Mouse (Mus musculus) hindbrain, embryonic 16.5 days (tissue): ENCODE data around the gene Gna11. TPM values are rescaled to one million over a fixed set of nuclear protein-coding genes. Genes with fewer than 3 reads are reported as not detected.

Experiments used
- ATAC-seq: fragments of 200-750 bp; cut with Nextera tagmentation; 2 replicates; pipeline ENCODE4 v1.8.0; 2017; ENCODE audit warnings: moderate TSS enrichment, moderate library complexity
- H3K27ac ChIP-seq: fragments of 300-500 bp; sonication (generic); 2 replicates; pipeline ENCODE4 v1.5.1; 2014; ENCODE audit warnings: low read depth, mild to moderate bottlenecking, control low read depth, low read length, moderate library complexity
- H3K27me3 ChIP-seq: fragments of 300-500 bp; sonication (generic); replicated peaks from 2 replicates; pipeline ENCODE4 v1.6.1; 2014; ENCODE audit warnings: low read length; ENCODE audit not compliant: control insufficient read depth, insufficient read depth
- H3K36me3 ChIP-seq: fragments of 300-500 bp; sonication (generic); 2 replicates; pipeline ENCODE4 v1.6.1; 2014; ENCODE audit warnings: mild to moderate bottlenecking, low read length, moderate library complexity, mixed read lengths; ENCODE audit not compliant: control insufficient read depth, insufficient read depth
- H3K4me1 ChIP-seq: fragments of 300-500 bp; sonication (generic); 2 replicates; pipeline ENCODE4 v1.6.1; 2014; ENCODE audit warnings: low read depth, low read length; ENCODE audit not compliant: control insufficient read depth, insufficient read depth
- H3K4me2 ChIP-seq: fragments of 300-500 bp; sonication (generic); 2 replicates; pipeline ENCODE4 v1.6.1; 2014; ENCODE audit warnings: mild to moderate bottlenecking, low read length, control low read depth, moderate library complexity
- H3K4me3 ChIP-seq: fragments of 300-500 bp; sonication (generic); 2 replicates; pipeline ENCODE4 v1.5.1; 2014; ENCODE audit warnings: mild to moderate bottlenecking, low read length, control low read depth, moderate library complexity
- H3K9ac ChIP-seq: fragments of 300-500 bp; sonication (generic); 2 replicates; pipeline ENCODE4 v1.6.1; 2014; ENCODE audit warnings: low read depth, mild to moderate bottlenecking, control low read depth, low read length, moderate library complexity
- H3K9me3 ChIP-seq: fragments of 300-500 bp; sonication (generic); 2 replicates; pipeline ENCODE4 v1.6.1; 2014; ENCODE audit warnings: mild to moderate bottlenecking, low read length, moderate library complexity; ENCODE audit not compliant: control insufficient read depth
- WGBS: fragments of 180-500 bp; shearing (Covaris S2); extraction: QIAGEN DNeasy Blood & Tissue Kit; methylation state at CpG from one replicate; pipeline ENCODE4 v1.1.7; 2014; 5-methylcytosine and 5-hydroxymethylcytosine counted together
- polyA plus RNA-seq: library from polyadenylated mRNA; unstranded; fragments of >200 nt; fragmentation: Nextera tagmentation; extraction: Ambion mirVana; gene quantifications from 2 replicates; pipeline ENCODE4 v1.2.1, GENCODE M21; 2015

Gene Gna11
- polyA plus RNA-seq, 1 experiment from 2014 or later: 96.0 TPM

DNA sequence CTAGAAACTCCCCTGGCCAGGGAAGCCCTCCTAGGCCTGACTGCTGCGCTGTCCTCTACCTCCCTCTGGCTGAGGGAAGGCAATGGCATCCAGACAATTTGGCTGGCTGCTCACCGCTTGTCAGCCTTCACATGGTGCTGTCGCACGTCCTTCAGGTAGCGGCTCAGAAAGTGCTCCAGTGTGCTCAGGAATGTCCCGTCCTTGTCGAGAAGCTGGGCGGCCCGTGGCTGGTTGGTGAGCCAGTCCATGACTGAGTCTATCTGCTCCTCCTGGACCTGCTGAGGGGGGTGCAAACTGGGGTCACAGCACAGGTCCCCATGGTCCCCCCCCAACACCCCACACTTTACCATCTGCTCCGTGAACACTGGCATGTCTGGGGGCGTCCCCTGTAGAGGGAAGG lies 56.9 kb downstream of the Gna11 start:
- no peak overlapping the region for H3K4me3 ChIP-seq
- no peak overlapping the region for H3K4me2 ChIP-seq
- H3K27ac ChIP-seq: no peak overlapping the region
- H3K27me3 ChIP-seq: no peaks in the 10 kb centered on the region
- peaks cover 9% of the 10 kb centered on the region for H3K4me1 ChIP-seq
- H3K9me3 ChIP-seq: no peaks in the 10 kb centered on the region
- H3K36me3 ChIP-seq: peaks cover 44% of the 10 kb centered on the region
- no peak for ATAC-seq
- H3K9ac ChIP-seq: no peak overlapping the region
- WGBS: 87% methylated on average over 11 of the region's 11 CpGs

DNA sequence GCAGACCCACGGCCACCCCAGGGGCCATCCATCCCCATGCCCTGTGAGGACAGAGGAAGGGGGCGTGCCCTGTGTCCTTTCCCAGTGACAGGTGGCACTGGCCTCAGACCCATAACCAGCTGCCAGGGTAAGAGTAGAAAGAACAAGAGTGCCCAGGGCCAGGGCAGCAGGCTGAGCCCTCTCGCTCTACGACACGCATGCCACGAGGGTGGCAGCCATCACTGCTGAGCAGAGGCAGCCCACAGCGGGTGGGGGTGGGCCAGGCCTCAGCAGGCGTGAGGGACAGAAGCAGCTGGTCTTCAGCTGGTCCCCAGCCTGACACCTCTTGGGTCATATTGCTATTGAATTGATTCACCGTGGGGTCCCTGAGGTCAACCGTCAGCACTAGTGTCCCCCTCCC lies 58.5 kb downstream of the Gna11 start:
- no peak for ATAC-seq
- Histone ChIP-seq H3K9ac (no peak overlapping the region), H3K27me3 (no peaks in the 10 kb centered on the region), H3K4me1 (peaks cover 14% of the 10 kb centered on the region), H3K27ac (no peak overlapping the region), H3K9me3 (no peaks in the 10 kb centered on the region), H3K4me2 (no peak overlapping the region), H3K4me3 (no peak overlapping the region), H3K36me3 (peaks cover 36% of the 10 kb centered on the region)
- 89% methylated on average over 10 of the region's 10 CpGs for WGBS

DNA sequence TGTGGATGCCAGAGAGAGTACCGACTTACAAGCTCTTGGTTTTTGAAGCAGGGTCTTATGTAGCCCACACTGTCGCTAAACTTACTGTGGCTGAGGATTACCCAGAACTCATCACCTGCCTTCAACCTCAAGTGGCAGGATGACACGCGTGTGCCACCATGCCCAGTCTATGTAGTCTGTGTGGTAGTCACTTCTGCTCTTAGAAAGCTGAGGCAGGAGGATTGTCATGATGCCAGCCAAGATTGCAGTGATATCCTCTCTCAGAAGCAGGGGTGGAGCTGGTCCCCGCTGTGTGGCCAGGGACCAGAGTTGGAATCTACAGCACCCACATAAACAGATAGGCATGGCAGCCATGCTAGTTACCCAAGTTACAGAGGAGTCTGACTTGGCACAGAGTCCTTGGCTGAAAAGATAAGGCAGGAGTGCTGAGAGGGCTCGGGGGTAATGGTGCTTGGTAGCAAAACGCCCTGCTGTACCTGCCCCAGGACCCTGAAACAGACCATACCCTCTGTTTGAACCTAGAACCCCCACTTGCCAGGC lies 59.4 kb downstream of the Gna11 start:
- ATAC-seq: no peak
- no peaks in the 10 kb centered on the region for H3K27me3 ChIP-seq
- no peak overlapping the region for H3K9ac ChIP-seq
- peaks cover 28% of the 10 kb centered on the region for H3K36me3 ChIP-seq
- H3K4me3 ChIP-seq: no peak overlapping the region
- H3K4me1 ChIP-seq: peaks cover 18% of the 10 kb centered on the region
- H3K9me3 ChIP-seq: no peaks in the 10 kb centered on the region
- no peak overlapping the region for H3K27ac ChIP-seq
- no peak overlapping the region for H3K4me2 ChIP-seq
- WGBS: 79% methylated on average over 7 of the region's 7 CpGs

DNA sequence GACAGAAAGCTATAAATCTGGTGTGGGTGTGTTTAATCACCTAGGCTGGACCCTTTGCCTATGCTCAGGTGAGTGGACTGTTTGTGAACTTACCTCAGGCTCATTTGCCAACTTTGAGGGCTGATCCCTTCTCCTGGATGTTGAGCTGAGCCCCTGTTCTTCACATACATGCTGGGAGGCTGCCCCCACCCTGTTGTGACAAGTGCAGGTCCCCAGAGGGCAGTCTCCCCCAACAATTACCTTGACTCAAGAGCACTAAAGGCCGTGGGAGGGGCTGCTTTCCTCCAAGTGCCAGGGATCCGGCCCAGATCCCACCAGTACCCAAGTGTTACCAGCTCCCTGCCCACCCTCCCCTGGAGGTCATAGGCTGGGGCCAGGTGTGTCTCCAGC lies 59.9 kb downstream of the Gna11 start:
- H3K9ac ChIP-seq: no peak overlapping the region; the same call in 1 of the 2 replicates
- no peak overlapping the region for H3K4me2 ChIP-seq
- WGBS: 40% methylated on average over 2 of the region's 2 CpGs
- H3K36me3 ChIP-seq: peaks cover 24% of the 10 kb centered on the region
- H3K27ac ChIP-seq: no peak overlapping the region
- ATAC-seq: no peak
- peaks cover 23% of the 10 kb centered on the region for H3K4me1 ChIP-seq
- H3K27me3 ChIP-seq: no peaks in the 10 kb centered on the region
- no peak overlapping the region for H3K4me3 ChIP-seq
- no peaks in the 10 kb centered on the region for H3K9me3 ChIP-seq

DNA sequence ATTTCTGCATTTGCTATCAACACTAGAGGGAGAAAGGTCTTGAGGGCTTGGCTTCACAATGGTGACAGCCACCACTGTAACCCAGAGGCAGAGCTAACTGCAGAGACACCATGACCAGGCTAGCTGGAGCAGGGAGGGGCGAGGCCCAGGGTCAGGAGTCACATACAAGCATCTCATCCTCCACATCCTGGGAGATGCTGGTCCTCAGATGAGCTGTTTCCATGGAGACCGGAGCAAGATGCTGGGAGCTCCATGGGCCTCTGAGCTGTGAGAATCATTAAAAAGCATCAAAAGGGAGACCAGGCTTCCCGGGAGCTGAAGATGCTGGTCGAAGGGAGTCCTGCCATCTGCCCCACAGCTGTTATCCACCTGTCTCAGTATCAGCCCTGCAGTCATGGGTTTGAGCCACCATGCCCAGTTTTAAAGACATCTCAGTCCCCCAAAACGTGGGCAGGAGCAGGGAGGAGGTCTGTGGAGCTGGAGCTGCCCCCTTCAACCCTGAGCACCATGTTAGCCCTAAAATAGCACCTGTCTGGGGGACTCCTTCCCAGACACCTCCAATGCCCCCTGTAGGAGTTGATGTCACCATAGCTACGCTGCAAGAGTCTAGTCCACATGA lies 60.4 kb downstream of the Gna11 start:
- peak overlapping the region; percentile 53; the same call in 1 of the 2 replicates for H3K27ac ChIP-seq
- H3K4me2 ChIP-seq: no peak overlapping the region
- no peaks in the 10 kb centered on the region for H3K27me3 ChIP-seq
- no peak overlapping the region for H3K4me3 ChIP-seq
- no peak for ATAC-seq
- peaks cover 24% of the 10 kb centered on the region for H3K36me3 ChIP-seq
- 30% methylated on average over 6 of the region's 6 CpGs for WGBS
- no peaks in the 10 kb centered on the region for H3K9me3 ChIP-seq
- H3K4me1 ChIP-seq: peaks cover 27% of the 10 kb centered on the region
- no peak overlapping the region; the same call in 1 of the 2 replicates for H3K9ac ChIP-seq

DNA sequence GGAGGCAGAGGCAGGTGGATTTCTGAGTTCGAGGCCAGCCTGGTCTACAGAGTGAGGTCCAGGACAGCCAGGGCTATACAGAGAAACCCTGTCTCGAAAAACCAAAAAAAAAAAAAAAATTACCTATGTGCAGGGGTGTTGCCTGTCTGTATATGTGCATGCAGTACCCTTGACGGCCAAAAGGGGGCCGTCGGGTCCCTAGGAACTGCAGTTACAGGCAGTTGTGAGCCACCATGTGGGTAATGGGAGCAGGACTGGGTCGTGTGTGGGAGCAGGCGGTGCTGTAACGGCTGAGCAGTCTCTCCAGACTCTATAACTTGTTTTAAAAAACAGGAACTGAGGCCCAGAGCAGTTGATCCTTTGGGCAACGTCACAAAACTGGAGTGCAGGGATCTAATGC lies 61.0 kb downstream of the Gna11 start:
- ATAC-seq: no peak
- H3K4me2 ChIP-seq: no peak overlapping the region
- no peaks in the 10 kb centered on the region for H3K9me3 ChIP-seq
- no peak overlapping the region for H3K4me3 ChIP-seq
- H3K27ac ChIP-seq: peak overlapping the region; percentile 53; the same call in 1 of the 2 replicates
- no peak overlapping the region for H3K9ac ChIP-seq
- no peaks in the 10 kb centered on the region for H3K27me3 ChIP-seq
- peaks cover 27% of the 10 kb centered on the region for H3K4me1 ChIP-seq
- peaks cover 22% of the 10 kb centered on the region for H3K36me3 ChIP-seq
- 15% methylated on average over 9 of the region's 9 CpGs for WGBS

DNA sequence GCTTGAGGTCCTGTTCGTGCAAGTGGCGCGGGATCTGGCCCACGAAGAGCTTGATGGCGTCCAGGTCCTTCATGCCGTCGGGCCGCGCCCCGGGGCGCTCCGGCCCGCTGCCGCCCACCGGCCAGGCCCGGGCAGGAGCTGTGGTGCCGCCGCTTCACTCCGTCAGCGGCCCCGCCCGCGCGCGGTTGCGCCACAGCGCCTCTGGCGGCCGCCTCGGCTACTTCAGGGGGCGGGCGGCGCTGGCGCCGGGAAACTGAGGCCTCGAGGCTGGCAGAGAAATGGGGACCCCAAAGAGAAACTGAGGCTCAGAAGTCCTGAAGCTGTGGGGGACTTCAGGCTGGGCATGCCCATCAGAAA lies 62.5 kb downstream of the Gna11 start, which contains the start of gene Celf5:
Gene Celf5, minus strand, starts transcription at position 177 of the 357 bp plus-strand sequence.
- H3K4me1 ChIP-seq: peaks cover 29% of the 10 kb centered on the region
- H3K4me3 ChIP-seq: peak within 1 kb of the TSS; percentile 66
- peaks cover 8% of the 10 kb centered on the region for H3K36me3 ChIP-seq
- no peaks in the 10 kb centered on the region for H3K9me3 ChIP-seq
- WGBS: under 1% methylated on average over 36 of the region's 36 CpGs
- ATAC-seq: peak; percentile 63
- H3K4me2 ChIP-seq: peak within 1 kb of the TSS; percentile 71
- peak within 1 kb of the TSS; percentile 81 for H3K9ac ChIP-seq
- H3K27ac ChIP-seq: peak within 1 kb of the TSS; percentile 82
- H3K27me3 ChIP-seq: no peaks in the 10 kb centered on the region

DNA sequence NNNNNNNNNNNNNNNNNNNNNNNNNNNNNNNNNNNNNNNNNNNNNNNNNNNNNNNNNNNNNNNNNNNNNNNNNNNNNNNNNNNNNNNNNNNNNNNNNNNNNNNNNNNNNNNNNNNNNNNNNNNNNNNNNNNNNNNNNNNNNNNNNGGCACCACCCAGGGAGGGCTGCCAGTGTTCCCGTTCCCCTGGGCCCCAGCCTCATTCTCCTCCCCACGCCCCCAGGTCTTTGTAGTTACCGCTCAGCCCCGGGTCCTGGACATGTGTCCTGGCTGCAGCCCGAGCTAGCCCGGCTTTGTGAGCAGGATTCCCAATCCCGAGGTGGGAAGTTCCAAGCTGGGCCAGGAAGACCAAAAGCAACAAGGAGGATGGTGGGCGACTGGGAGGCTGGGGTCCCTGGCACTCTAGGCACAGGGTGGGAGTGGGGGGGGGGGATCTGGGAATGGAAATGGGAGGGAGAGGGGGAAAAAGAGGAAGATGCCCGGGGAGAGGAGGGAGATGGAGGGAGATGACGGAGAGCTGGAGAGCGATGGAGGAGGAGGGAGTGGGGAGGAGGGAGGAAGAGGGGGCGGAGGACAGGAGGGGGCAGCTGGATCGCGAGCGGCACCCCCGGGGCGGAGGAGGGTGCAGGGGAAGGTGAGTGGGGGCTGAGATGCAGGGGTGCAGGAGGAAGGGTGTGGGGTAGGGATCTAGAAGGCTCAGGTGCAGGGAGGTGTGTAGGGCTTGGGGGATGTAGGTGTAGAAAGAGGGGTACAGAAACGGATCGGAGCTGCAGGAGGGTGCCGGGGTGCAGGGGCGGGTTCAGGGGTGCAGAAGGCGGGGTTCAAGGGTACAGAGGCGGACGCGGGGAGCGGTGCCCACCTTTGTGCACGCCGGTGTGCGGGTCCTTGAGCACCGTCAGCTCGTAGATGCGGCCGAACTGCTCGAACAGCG lies 63.1 kb downstream of the Gna11 start:
- Histone ChIP-seq H3K4me2 (peak overlapping the region; percentile 71), H3K9ac (peak overlapping the region; percentile 81), H3K27ac (peak overlapping the region; percentile 82), H3K36me3 (peaks cover 3% of the 10 kb centered on the region), H3K27me3 (no peaks in the 10 kb centered on the region), H3K4me3 (peak overlapping the region; percentile 66), H3K9me3 (no peaks in the 10 kb centered on the region), H3K4me1 (peaks cover 29% of the 10 kb centered on the region)
- ATAC-seq: peak; percentile 41
- 2% methylated on average over 34 of the region's 35 CpGs for whole genome bisulfite sequencing
